ENCODE assay signal across 24 mouse cellular contexts in genomic region chr3:137217245-137217644, GRCm38 (mm10).
DNase-seq lines count a peak whose midpoint lies in the region; ATAC-seq and TF ChIP-seq lines count a peak whose summit lies in the region.
"Had no signal": no experiment of that assay in that cellular context is flagged by ENCODE, and none has a peak within 500 bp of the region (broad histone marks: within the 10 kb centered on the region; RNA-seq: fewer than 3 reads in every experiment).

No protein-coding gene starts in this region.

- no peak for ATAC-seq in kidney, postnatal 0 days (replicated peaks; ENCODE audit: low FRiP score, low read depth)
- ATAC-seq: forebrain, embryonic 14.5 days had no signal

- H3K27me3 ChIP-seq in kidney, postnatal 0 days (ENCODE audit: insufficient read depth, low read length) = no peaks in the 10 kb centered on the region
- H3K27me3 ChIP-seq: embryonic facial prominence, embryonic 13.5 days; hindbrain, embryonic 13.5 days; limb, embryonic 13.5 days; liver, embryonic 13.5 days; lung, embryonic 15.5 days; midbrain, embryonic 12.5 days; neural tube, embryonic 15.5 days had no signal

- TF ChIP-seq CTCF in kidney, postnatal 0 days (IDR thresholded peaks at IDR 0.05; ENCODE audit: low read depth) = no peak

- H3K4me1 ChIP-seq in kidney, postnatal 0 days (replicated peaks; ENCODE audit: insufficient read depth, low read length) = no peaks in the 10 kb centered on the region
- H3K4me1 ChIP-seq: hindbrain, embryonic 13.5 days; limb, embryonic 13.5 days; liver, embryonic 13.5 days; lung, embryonic 15.5 days; midbrain, embryonic 12.5 days; neural tube, embryonic 15.5 days had no signal

- H3K9me3 ChIP-seq in kidney, postnatal 0 days (replicated peaks; ENCODE audit: low read length) = no peaks in the 10 kb centered on the region
- H3K9me3 ChIP-seq: embryonic facial prominence, embryonic 13.5 days; hindbrain, embryonic 13.5 days; limb, embryonic 13.5 days; liver, embryonic 13.5 days; lung, embryonic 15.5 days; midbrain, embryonic 12.5 days; neural tube, embryonic 15.5 days had no signal

- H3K27ac ChIP-seq in kidney, postnatal 0 days = no peak overlapping the region
- H3K27ac ChIP-seq: embryonic facial prominence, embryonic 13.5 days; hindbrain, embryonic 13.5 days; limb, embryonic 13.5 days; liver, embryonic 13.5 days; lung, embryonic 15.5 days; macrophage; midbrain, embryonic 12.5 days; neural tube, embryonic 15.5 days had no signal

- H3K36me3 ChIP-seq in kidney, postnatal 0 days (ENCODE audit: insufficient read depth, low read length) = no peaks in the 10 kb centered on the region
- H3K36me3 ChIP-seq: embryonic facial prominence, embryonic 13.5 days; hindbrain, embryonic 13.5 days; limb, embryonic 13.5 days; liver, embryonic 13.5 days; lung, embryonic 15.5 days; midbrain, embryonic 12.5 days; neural tube, embryonic 15.5 days had no signal

- H3K4me3 ChIP-seq in kidney, postnatal 0 days (replicated peaks; ENCODE audit: low read depth, low read length) = no peak overlapping the region
- H3K4me3 ChIP-seq: embryonic facial prominence, embryonic 13.5 days; hindbrain, embryonic 13.5 days; limb, embryonic 13.5 days; liver, embryonic 13.5 days; lung, embryonic 15.5 days; midbrain, embryonic 12.5 days; neural tube, embryonic 15.5 days had no signal

- no peak overlapping the region for H3K9ac ChIP-seq in kidney, postnatal 0 days (ENCODE audit: low read depth, low read length)
- H3K9ac ChIP-seq: embryonic facial prominence, embryonic 13.5 days; hindbrain, embryonic 13.5 days; limb, embryonic 13.5 days; liver, embryonic 13.5 days; lung, embryonic 15.5 days; midbrain, embryonic 12.5 days; neural tube, embryonic 15.5 days had no signal

- DNase-seq in heart, adult 11 months = peak; percentile 52
- DNase-seq in heart, postnatal 4 days = no peak
- DNase-seq in kidney, postnatal 0 days (ENCODE audit: low spot score) = peak; percentile 44
- DNase-seq in kidney, postnatal 4 days = no peak
- peak; percentile 28 for DNase-seq in embryo, embryonic 10 days (ENCODE audit: low spot score)
- peak; percentile 2 for DNase-seq in mesoderm, embryonic 11.5 days (ENCODE audit: low read depth, low spot score)
- no peak for DNase-seq in urinary bladder, adult 18-20 months (ENCODE audit: low spot score in 2 of 2)
- DNase-seq: adrenal gland, postnatal 25 days; cerebellum, adult 8-10 months; cerebellum, postnatal 36 days; gastrocnemius, postnatal 10 days; kidney, postnatal 36 days; liver, embryonic 13.5 days; right cerebral cortex, adult 18-20 months; right cerebral cortex, postnatal 4 days; thymus, postnatal 14 days had no signal

- no peak overlapping the region for H3K4me2 ChIP-seq in kidney, postnatal 0 days (ENCODE audit: low read length)
- H3K4me2 ChIP-seq: embryonic facial prominence, embryonic 13.5 days; hindbrain, embryonic 13.5 days; limb, embryonic 13.5 days; liver, embryonic 13.5 days; lung, embryonic 15.5 days; midbrain, embryonic 12.5 days; neural tube, embryonic 15.5 days had no signal

Comparison
In these comparisons a context has a peak if more than half of its experiments do, and no peak if none do; other contexts are left out.
1. DNase-seq: peak in heart, adult 11 months (single experiment), kidney, postnatal 0 days (single experiment), embryo, embryonic 10 days (single experiment) and mesoderm, embryonic 11.5 days (single experiment); none in heart, postnatal 4 days (single experiment), kidney, postnatal 4 days (0 of 2) and urinary bladder, adult 18-20 months (0 of 2).